ENCODE assay signal across 8 mouse cellular contexts in genomic region chr1:166843397-166843877, GRCm38 (mm10).
DNase-seq lines count a peak whose midpoint lies in the region; ATAC-seq lines count a peak whose summit lies in the region.

No protein-coding gene starts in this region.

- DNase-seq in adrenal gland, adult 2 months, result peak; percentile 27
- DNase-seq in adrenal gland, postnatal 4 days (ENCODE audit: low spot score in 2 of 2), result no peak
- peak; percentile 40 for DNase-seq in Muller cell, postnatal 12 days (ENCODE audit: inconsistent ontology term)
- peak; percentile 26 for DNase-seq in neural tube, embryonic 10.5 days (ENCODE audit: extremely low spot score, low spot score)
- DNase-seq in natural killer cell, adult 2 months (ENCODE audit: low spot score in 2 of 2), result no peak

- ATAC-seq in granulocyte monocyte progenitor cell, adult 5-6 weeks (replicated peaks; ENCODE audit: poor library complexity, severe bottlenecking), result peak; percentile 84
- ATAC-seq in kidney, embryonic 15.5 days (replicated peaks; ENCODE audit: low FRiP score), result no peak; the same call in 1 of the 2 replicates
- ATAC-seq in erythroblast, adult 5-6 weeks (replicated peaks; ENCODE audit: low FRiP score, poor library complexity, severe bottlenecking), result no peak

- no peak overlapping the region for H3K27ac ChIP-seq in kidney, embryonic 15.5 days

- H3K36me3 ChIP-seq in kidney, embryonic 15.5 days, result no peaks in the 10 kb centered on the region

- H3K4me2 ChIP-seq in kidney, embryonic 15.5 days, result peak overlapping the region; percentile 50

- no peaks in the 10 kb centered on the region for H3K27me3 ChIP-seq in kidney, embryonic 15.5 days

- H3K4me3 ChIP-seq in kidney, embryonic 15.5 days (replicated peaks), result peak overlapping the region; percentile 24

- H3K9ac ChIP-seq in kidney, embryonic 15.5 days, result no peak overlapping the region

- 2% methylated on average over 11 of the region's 11 CpGs for WGBS in kidney, embryonic 15.5 days

- H3K4me1 ChIP-seq in kidney, embryonic 15.5 days, result peaks cover 6% of the 10 kb centered on the region; the same call in 1 of the 2 replicates

- no peaks in the 10 kb centered on the region for H3K9me3 ChIP-seq in kidney, embryonic 15.5 days (replicated peaks)

Comparison
In these comparisons a context has a peak if more than half of its experiments do, and no peak if none do; other contexts are left out.
1. DNase-seq: peak in adrenal gland, adult 2 months (single experiment), Muller cell, postnatal 12 days (single experiment) and neural tube, embryonic 10.5 days (single experiment); none in adrenal gland, postnatal 4 days (0 of 2) and natural killer cell, adult 2 months (0 of 2).